Mouse (Mus musculus) neural tube, embryonic 14.5 days (tissue): ENCODE results near the gene Tent5c. TPM values are rescaled to one million over a fixed set of nuclear protein-coding genes. Genes with fewer than 3 reads are reported as not detected.

ENCODE experiments used
- ATAC-seq: fragments of 200-750 bp; cut with Nextera tagmentation; 2 replicates; pipeline ENCODE4 v1.8.0; 2017; ENCODE audit warnings: low read depth, mild to moderate bottlenecking, moderate TSS enrichment, moderate library complexity
- H3K27ac ChIP-seq: fragments of 300-500 bp; sonication (generic); 2 replicates; pipeline ENCODE4 v1.5.1; 2014; ENCODE audit warnings: low read depth, mild to moderate bottlenecking, control low read depth, low read length, moderate library complexity, mixed read lengths
- H3K27me3 ChIP-seq: fragments of 300-500 bp; sonication (generic); 2 replicates; pipeline ENCODE4 v1.6.1; 2014; ENCODE audit warnings: low read length; ENCODE audit not compliant: control insufficient read depth, insufficient read depth
- H3K36me3 ChIP-seq: fragments of 300-500 bp; sonication (generic); 2 replicates; pipeline ENCODE4 v1.6.1; 2014; ENCODE audit warnings: low read length, mixed read lengths; ENCODE audit not compliant: control insufficient read depth, insufficient read depth
- H3K4me1 ChIP-seq: fragments of 300-500 bp; sonication (generic); 2 replicates; pipeline ENCODE4 v1.6.1; 2014; ENCODE audit warnings: low read length; ENCODE audit not compliant: control insufficient read depth, insufficient read depth
- H3K4me2 ChIP-seq: fragments of 300-500 bp; sonication (generic); 2 replicates; pipeline ENCODE4 v1.6.1; 2014; ENCODE audit warnings: mild to moderate bottlenecking, low read depth, low read length, control low read depth
- H3K4me3 ChIP-seq: fragments of 300-500 bp; sonication (generic); 2 replicates; pipeline ENCODE4 v1.5.1; 2014; ENCODE audit warnings: low read depth, low read length, control low read depth, mixed read lengths
- H3K9ac ChIP-seq: fragments of 300-500 bp; sonication (generic); replicated peaks from 2 replicates; pipeline ENCODE4 v1.6.1; 2014; ENCODE audit warnings: low read depth, mild to moderate bottlenecking, control low read depth, low read length, mixed read lengths
- H3K9me3 ChIP-seq: fragments of 300-500 bp; sonication (generic); 2 replicates; pipeline ENCODE4 v1.6.1; 2016; ENCODE audit warnings: low read length; ENCODE audit not compliant: control insufficient read depth
- WGBS: fragments of 180-500 bp; shearing (Covaris S2); extraction: QIAGEN DNeasy Blood & Tissue Kit; methylation state at CpG from one replicate; pipeline ENCODE4 v1.1.7; 2014; 5-methylcytosine and 5-hydroxymethylcytosine counted together
- polyA plus RNA-seq: library from polyadenylated mRNA; unstranded; fragments of >200 nt; fragmentation: Nextera tagmentation; extraction: Ambion mirVana; gene quantifications from 2 replicates; pipeline ENCODE4 v1.2.1, GENCODE M21; 2014

The Tent5c gene
- polyA plus RNA-seq, 1 experiment from 2014 or later, result 3.2 TPM

DNA sequence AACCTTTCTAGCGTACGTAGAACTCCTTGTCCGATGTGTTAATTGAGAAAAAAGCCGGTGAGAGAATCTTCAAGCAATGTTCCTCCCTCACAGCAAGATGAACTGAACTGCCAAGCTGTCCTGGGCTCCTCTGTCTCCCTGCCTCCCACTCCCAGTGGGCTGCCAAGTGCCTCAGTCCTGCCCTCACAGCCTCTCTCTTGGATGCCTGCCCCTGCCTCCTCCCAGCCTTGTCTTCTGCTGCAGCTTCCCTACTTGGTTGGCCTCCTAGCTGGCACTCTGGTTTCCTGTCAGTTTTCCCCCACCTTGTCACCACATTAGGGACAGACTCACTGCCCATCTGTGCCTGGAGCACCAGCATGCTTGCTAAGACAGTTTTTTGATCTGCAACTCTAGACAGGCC lies 86.5 kb downstream of the Tent5c start:
- H3K4me1 ChIP-seq, result no peaks in the 10 kb centered on the region
- no peaks in the 10 kb centered on the region for H3K9me3 ChIP-seq
- no peak overlapping the region for H3K4me2 ChIP-seq
- WGBS, result 92% methylated on average over 4 of the region's 4 CpGs
- no peaks in the 10 kb centered on the region for H3K36me3 ChIP-seq
- no peak overlapping the region for H3K4me3 ChIP-seq
- H3K27me3 ChIP-seq, result no peaks in the 10 kb centered on the region
- no peak overlapping the region for H3K9ac ChIP-seq
- no peak for ATAC-seq
- H3K27ac ChIP-seq, result no peak overlapping the region

Other genes with a start within 250 kb of the Tent5c start
- gene Man1a2, start 196.2 kb upstream of the Tent5c start, polyA plus RNA-seq, result 42.6 and 50.2 TPM in 2 replicates